15 mouse cellular contexts compared by ENCODE assay signal in the genomic region with DNA sequence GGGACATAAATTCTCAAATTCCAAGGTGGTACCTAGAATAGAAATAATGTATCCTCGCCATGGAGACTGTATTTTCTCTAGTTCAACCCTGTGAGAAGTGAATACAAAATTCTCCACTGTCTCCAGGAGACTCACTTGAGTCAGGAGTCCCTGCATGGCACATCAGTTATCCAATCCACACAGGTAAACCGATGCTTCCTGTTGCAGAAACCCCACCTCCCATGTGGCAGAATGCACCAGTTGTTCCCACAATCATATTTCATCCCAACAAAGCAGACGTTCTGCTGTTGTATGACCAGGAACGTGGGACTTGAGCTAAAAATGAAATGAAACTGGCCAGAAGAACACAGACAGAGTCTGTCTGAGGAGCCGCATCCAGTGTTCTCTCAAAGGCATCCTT. TPM values are rescaled to one million over a fixed set of nuclear protein-coding genes. Genes with fewer than 3 reads are reported as not detected.
"Had no signal": no experiment of that assay in that cellular context is flagged by ENCODE, and none has a peak within 500 bp of the region (broad histone marks: within the 10 kb centered on the region; RNA-seq: fewer than 3 reads in every experiment).

No protein-coding gene starts in this region.

- DNase-seq: kidney, adult 11 months; kidney, adult 9 months; kidney, postnatal 10 days; kidney, postnatal 4 days; lung, adult 18-20 months; midbrain, embryonic 14.5 days; thymus, postnatal 4 days had no signal

- ATAC-seq: hindbrain, postnatal 0 days had no signal

- H3K27ac ChIP-seq: hindbrain, postnatal 0 days; limb, embryonic 13.5 days; liver, embryonic 14.5 days; midbrain, embryonic 10.5 days; neural tube, embryonic 15.5 days; stomach, postnatal 0 days had no signal

- H3K4me3 ChIP-seq: limb, embryonic 13.5 days; midbrain, embryonic 10.5 days; myocyte; neural tube, embryonic 15.5 days had no signal

RNA-seq across cellular contexts. Expression of a gene that starts 5.3 kb away (rescaled TPM):
- total RNA-seq: liver, adult 2 months had no signal
- polyA plus RNA-seq: liver, adult 2 months; myocyte had no signal
